Mouse (Mus musculus): ENCODE measurements around the gene Syn1. TPM values are rescaled to one million over a fixed set of nuclear protein-coding genes. Genes with fewer than 3 reads are reported as not detected.

The Syn1 gene
- polyA plus RNA-seq, 1 experiment = 0.36 TPM

- peaks cover 11% of the 10 kb centered on the region; the same call in 1 of the 2 replicates for H3K36me3 ChIP-seq (ENCODE audit: control insufficient read depth, insufficient read depth, low read length)
- peaks cover 11% of the 10 kb centered on the region; the same call in 1 of the 2 replicates for H3K4me1 ChIP-seq (ENCODE audit: control insufficient read depth, insufficient read depth, insufficient read length)
- 42% methylated on average over 1 of the region's 1 CpGs for WGBS
- H3K27ac ChIP-seq (ENCODE audit: insufficient read depth, low read length) = no peak overlapping the region
- TF ChIP-seq POLR2A (IDR thresholded peaks at IDR 0.05; ENCODE audit: low read depth, low read length) (no peak), CTCF (IDR thresholded peaks at IDR 0.05; ENCODE audit: extremely low read depth, insufficient read depth, insufficient read length, insufficient replicate concordance) (no peak)
- no peak for DNase-seq (ENCODE audit: low read depth in 1 of 2, low spot score in 2 of 2)
- no peaks in the 10 kb centered on the region for H3K27me3 ChIP-seq (ENCODE audit: control insufficient read depth, insufficient read depth, low read length)
- no peak overlapping the region for H3K4me3 ChIP-seq (ENCODE audit: extremely low read depth, insufficient read depth, insufficient read length)
Measured at GRCm38 (mm10) chrX:20929859-20930258, 9.1 kb upstream of the Syn1 start.

- DNase-seq (ENCODE audit: low read depth in 1 of 2, low spot score in 2 of 2) = no peak
- Histone ChIP-seq H3K27me3 (ENCODE audit: control insufficient read depth, insufficient read depth, low read length) (no peaks in the 10 kb centered on the region; the same call in 1 of the 2 replicates), H3K4me3 (ENCODE audit: extremely low read depth, insufficient read depth, insufficient read length) (no peak overlapping the region), H3K36me3 (ENCODE audit: control insufficient read depth, insufficient read depth, low read length) (peaks cover 11% of the 10 kb centered on the region; the same call in 1 of the 2 replicates), H3K27ac (ENCODE audit: insufficient read depth, low read length) (no peak overlapping the region), H3K4me1 (ENCODE audit: control insufficient read depth, insufficient read depth, insufficient read length) (peaks cover 7% of the 10 kb centered on the region)
- TF ChIP-seq CTCF (IDR thresholded peaks at IDR 0.05; ENCODE audit: extremely low read depth, insufficient read depth, insufficient read length, insufficient replicate concordance) (no peak), POLR2A (IDR thresholded peaks at IDR 0.05; ENCODE audit: low read depth, low read length) (no peak)
Measured at GRCm38 (mm10) chrX:20924976-20925375, 4.2 kb upstream of the Syn1 start.

GRCm38 (mm10) chrX:20923506-20923905, 2.7 kb upstream of the Syn1 start:
- Histone ChIP-seq H3K4me1 (ENCODE audit: control insufficient read depth, insufficient read depth, insufficient read length) (peaks cover 7% of the 10 kb centered on the region), H3K27me3 (ENCODE audit: control insufficient read depth, insufficient read depth, low read length) (no peaks in the 10 kb centered on the region; the same call in 1 of the 2 replicates), H3K36me3 (ENCODE audit: control insufficient read depth, insufficient read depth, low read length) (peaks cover 11% of the 10 kb centered on the region; the same call in 1 of the 2 replicates), H3K27ac (ENCODE audit: insufficient read depth, low read length) (no peak overlapping the region), H3K4me3 (ENCODE audit: extremely low read depth, insufficient read depth, insufficient read length) (no peak overlapping the region)
- DNase-seq (ENCODE audit: low read depth in 1 of 2, low spot score in 2 of 2) = no peak
- WGBS = 62% methylated on average over 1 of the region's 1 CpGs
- no peak for TF ChIP-seq POLR2A (IDR thresholded peaks at IDR 0.05; ENCODE audit: low read depth, low read length)
- no peak for TF ChIP-seq CTCF (IDR thresholded peaks at IDR 0.05; ENCODE audit: extremely low read depth, insufficient read depth, insufficient read length, insufficient replicate concordance)

GRCm38 (mm10) chrX:20921366-20921765, 562 bp upstream of the Syn1 start:
- DNase-seq (ENCODE audit: low read depth in 1 of 2, low spot score in 2 of 2) = no peak
- Histone ChIP-seq H3K27me3 (ENCODE audit: control insufficient read depth, insufficient read depth, low read length) (no peaks in the 10 kb centered on the region; the same call in 1 of the 2 replicates), H3K36me3 (ENCODE audit: control insufficient read depth, insufficient read depth, low read length) (no peaks in the 10 kb centered on the region), H3K4me3 (ENCODE audit: extremely low read depth, insufficient read depth, insufficient read length) (no peak overlapping the region), H3K4me1 (ENCODE audit: control insufficient read depth, insufficient read depth, insufficient read length) (peaks cover 7% of the 10 kb centered on the region), H3K27ac (ENCODE audit: insufficient read depth, low read length) (no peak overlapping the region)
- 56% methylated on average over 5 of the region's 5 CpGs for WGBS
- TF ChIP-seq CTCF (IDR thresholded peaks at IDR 0.05; ENCODE audit: extremely low read depth, insufficient read depth, insufficient read length, insufficient replicate concordance) (no peak), POLR2A (IDR thresholded peaks at IDR 0.05; ENCODE audit: low read depth, low read length) (no peak)

- no peak for TF ChIP-seq CTCF (IDR thresholded peaks at IDR 0.05; ENCODE audit: extremely low read depth, insufficient read depth, insufficient read length, insufficient replicate concordance)
- TF ChIP-seq POLR2A (IDR thresholded peaks at IDR 0.05; ENCODE audit: low read depth, low read length) = no peak
- Histone ChIP-seq H3K27ac (ENCODE audit: insufficient read depth, low read length) (no peak overlapping the region), H3K4me3 (ENCODE audit: extremely low read depth, insufficient read depth, insufficient read length) (peak overlapping the region; percentile 55; the same call in 1 of the 2 replicates), H3K36me3 (ENCODE audit: control insufficient read depth, insufficient read depth, low read length) (no peaks in the 10 kb centered on the region), H3K27me3 (ENCODE audit: control insufficient read depth, insufficient read depth, low read length) (no peaks in the 10 kb centered on the region; the same call in 1 of the 2 replicates), H3K4me1 (ENCODE audit: control insufficient read depth, insufficient read depth, insufficient read length) (peaks cover 7% of the 10 kb centered on the region)
- DNase-seq (ENCODE audit: low read depth in 1 of 2, low spot score in 2 of 2) = peak in 1 of 2 experiments; percentile 20
- WGBS = 22% methylated on average over 45 of the region's 49 CpGs
Measured at GRCm38 (mm10) chrX:20920249-20920843, 458 bp downstream of the Syn1 start.

GRCm38 (mm10) chrX:20915075-20915474, 5.7 kb downstream of the Syn1 start:
- no peaks in the 10 kb centered on the region for H3K4me1 ChIP-seq (ENCODE audit: control insufficient read depth, insufficient read depth, insufficient read length)
- no peaks in the 10 kb centered on the region for H3K36me3 ChIP-seq (ENCODE audit: control insufficient read depth, insufficient read depth, low read length)
- DNase-seq (ENCODE audit: low read depth in 1 of 2, low spot score in 2 of 2) = no peak
- no peak overlapping the region for H3K4me3 ChIP-seq (ENCODE audit: extremely low read depth, insufficient read depth, insufficient read length)
- TF ChIP-seq POLR2A (IDR thresholded peaks at IDR 0.05; ENCODE audit: low read depth, low read length) (no peak), CTCF (IDR thresholded peaks at IDR 0.05; ENCODE audit: extremely low read depth, insufficient read depth, insufficient read length, insufficient replicate concordance) (no peak)
- H3K27ac ChIP-seq (ENCODE audit: insufficient read depth, low read length) = no peak overlapping the region
- H3K27me3 ChIP-seq (ENCODE audit: control insufficient read depth, insufficient read depth, low read length) = no peaks in the 10 kb centered on the region

- Histone ChIP-seq H3K27me3 (ENCODE audit: control insufficient read depth, insufficient read depth, low read length) (no peaks in the 10 kb centered on the region), H3K27ac (ENCODE audit: insufficient read depth, low read length) (no peak overlapping the region), H3K4me3 (ENCODE audit: extremely low read depth, insufficient read depth, insufficient read length) (no peak overlapping the region), H3K4me1 (ENCODE audit: control insufficient read depth, insufficient read depth, insufficient read length) (no peaks in the 10 kb centered on the region), H3K36me3 (ENCODE audit: control insufficient read depth, insufficient read depth, low read length) (no peaks in the 10 kb centered on the region)
- no peak for DNase-seq (ENCODE audit: low read depth in 1 of 2, low spot score in 2 of 2)
- 74% methylated on average over 6 of the region's 6 CpGs for WGBS
- TF ChIP-seq CTCF (IDR thresholded peaks at IDR 0.05; ENCODE audit: extremely low read depth, insufficient read depth, insufficient read length, insufficient replicate concordance) = no peak
- TF ChIP-seq POLR2A (IDR thresholded peaks at IDR 0.05; ENCODE audit: low read depth, low read length) = no peak
Measured at GRCm38 (mm10) chrX:20913726-20914125, 7.1 kb downstream of the Syn1 start.
